Mouse (Mus musculus) right cerebral cortex, adult 2 months (tissue): ENCODE measurements at regions not wholly inside any gene's neighbourhood (a gene's known extent, or its start where the extent isn't known, plus 50 kb on each side); places are given as distances from the start of the nearest gene placed in this dataset.

Experiments
- DNase-seq, 2 experiments: peaks; one replicate each; pipeline ENCODE4 v3.0.0; 2021 to 2022; ENCODE audit warnings: low spot score in 2 of 2

DNA sequence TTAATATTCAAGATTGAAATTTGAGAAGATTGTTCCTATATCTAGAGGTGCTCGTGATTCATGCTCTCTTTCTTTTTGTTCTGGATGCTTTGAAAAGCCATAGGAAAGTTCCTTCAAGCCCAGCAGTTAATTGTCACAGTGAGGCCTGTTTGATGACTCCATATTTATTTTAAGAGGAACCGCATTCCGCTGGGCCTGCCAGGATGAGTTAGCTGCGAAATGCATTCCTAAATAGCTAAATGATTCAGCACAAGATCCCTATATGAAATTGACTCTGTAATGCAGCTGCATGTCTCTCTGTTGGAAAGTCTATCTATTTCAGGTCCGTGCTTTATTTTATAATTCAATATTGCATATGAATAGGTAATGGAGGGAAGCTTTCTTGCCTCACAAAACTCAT is 511.9 kb upstream of the Adgra3 start:
- DNase-seq = peak; percentile 17 to 25

DNA sequence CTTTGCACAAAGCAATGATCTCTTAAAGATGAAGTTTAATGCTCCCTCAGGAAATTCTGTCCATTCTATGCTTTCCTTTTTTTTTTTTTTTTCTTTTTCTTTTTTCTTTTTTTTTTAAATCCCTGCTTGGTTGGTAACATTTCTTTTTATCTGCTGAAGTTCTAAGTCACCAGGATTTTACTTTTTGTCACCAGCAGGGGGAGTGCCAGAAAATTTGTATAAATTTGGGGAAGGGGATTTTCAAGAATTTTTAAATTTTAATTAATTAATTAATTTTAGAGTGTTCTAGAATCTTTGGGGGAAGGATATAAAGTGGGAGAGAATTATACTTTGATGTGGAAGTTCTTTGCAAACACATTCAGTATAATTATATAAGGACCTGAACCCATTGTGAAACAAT is 492.3 kb upstream of the Adgra3 start:
- DNase-seq = no peak

DNA sequence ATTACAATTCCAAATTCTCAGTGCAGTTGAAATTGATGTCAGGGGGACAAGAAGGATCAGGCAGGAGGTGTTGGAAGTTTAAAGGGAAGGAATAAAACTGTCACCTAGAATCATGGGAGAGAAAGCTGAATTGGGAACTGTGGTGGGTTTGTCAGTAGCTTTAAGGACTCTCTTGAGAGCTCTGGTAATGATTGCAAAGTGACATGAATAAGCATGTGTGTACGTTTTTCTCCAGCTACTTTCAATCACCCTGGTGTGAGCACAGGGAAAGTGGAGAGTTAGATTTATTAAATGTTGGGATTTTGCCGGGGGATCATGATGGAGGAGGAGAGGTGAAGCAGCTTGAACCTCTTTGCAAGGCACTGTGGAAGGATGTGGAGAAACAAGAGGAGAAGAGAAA is 453.7 kb upstream of the Adgra3 start:
- DNase-seq = no peak

DNA sequence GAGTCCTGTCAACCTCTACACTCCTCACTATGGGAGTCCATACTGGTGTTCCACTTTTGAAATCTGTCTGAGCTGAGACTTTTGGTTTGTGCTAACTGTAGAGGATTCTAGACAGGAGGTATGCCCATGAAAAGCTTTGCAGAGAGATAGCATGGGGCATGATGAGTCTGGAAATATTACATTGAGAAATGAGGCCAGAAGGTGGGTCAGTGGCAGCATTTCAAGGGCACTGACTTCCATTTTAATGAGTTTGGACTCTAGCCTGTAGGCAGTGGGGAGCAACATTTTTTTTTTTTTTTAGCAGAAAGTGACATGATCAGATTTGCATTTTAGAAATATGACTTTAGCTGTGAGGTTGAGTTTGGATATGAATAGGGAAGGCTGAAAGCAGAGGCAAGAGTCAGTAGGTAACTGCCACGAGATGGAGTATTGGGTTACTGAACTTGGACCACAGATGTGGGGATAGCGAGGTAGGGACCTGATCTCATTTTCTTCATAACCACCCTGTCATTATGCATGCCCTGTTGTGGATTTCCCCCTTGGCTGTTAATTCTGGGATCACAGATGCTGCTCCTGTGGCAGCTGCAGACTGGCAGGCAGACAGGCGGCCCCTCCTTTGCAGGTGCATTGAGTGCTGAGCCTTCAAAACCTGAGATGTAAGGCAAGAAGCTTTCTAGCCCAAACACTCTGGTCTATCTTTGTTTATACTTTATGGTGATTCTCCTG is 451.1 kb upstream of the Adgra3 start:
- no peak for DNase-seq

DNA sequence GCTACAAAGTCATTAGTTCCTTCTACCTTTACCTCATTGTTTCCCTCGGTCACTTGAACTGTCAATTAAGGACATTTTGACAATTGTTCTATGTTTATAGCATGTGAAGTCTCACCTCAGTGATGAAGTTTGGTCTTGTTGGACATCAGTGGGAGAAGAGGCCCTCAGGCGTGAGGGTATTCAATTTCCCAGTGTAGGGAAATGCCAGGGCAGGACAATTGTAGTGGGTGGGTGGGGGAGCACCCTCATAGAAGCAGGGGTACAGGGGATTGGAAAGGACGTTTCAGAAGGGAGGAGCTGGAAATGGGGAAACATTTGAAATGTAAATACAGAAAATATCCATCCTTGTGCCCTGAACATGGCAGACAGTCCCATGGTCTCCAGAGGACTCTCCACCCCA is 431.4 kb upstream of the Adgra3 start:
- no peak for DNase-seq

DNA sequence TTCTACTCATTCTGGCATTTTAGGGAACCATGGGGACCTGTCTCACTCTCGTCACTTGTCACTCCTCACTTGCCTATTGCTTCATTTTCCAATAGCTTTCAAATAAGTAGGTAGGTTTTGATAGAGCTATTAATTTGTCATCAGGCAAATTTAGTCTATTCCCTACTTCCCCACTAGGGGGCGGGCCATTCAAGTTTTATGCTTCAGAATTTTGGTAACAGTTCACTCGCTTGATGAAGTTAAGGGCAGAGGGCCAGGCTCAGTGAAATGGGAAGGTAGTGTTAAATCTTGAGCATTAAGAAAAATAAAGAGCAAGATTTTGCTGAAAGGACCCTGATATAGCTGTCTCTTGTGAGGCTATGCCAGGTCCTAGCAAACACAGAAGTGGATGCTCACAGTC is 418.2 kb upstream of the Adgra3 start:
- DNase-seq = peak; percentile 72 to 78

DNA sequence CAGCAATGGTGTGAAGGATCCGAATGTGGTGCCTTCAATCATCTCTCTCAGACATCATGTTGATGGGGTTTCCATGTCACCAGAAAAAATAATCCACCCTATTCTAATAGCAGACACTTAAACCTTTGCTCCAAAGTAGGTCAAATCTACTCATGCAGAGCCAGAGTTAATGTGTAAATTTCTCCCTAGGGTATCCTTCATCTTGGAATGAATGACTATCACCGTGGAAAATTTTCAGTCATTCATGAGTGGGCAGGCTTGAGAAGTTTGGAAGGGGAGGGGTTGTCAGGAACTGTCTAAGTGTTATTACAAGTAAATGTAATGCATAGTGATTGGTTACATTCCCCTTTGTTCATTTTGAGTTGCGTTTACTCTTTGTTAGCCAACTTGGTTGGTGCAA is 402.7 kb upstream of the Adgra3 start:
- no peak for DNase-seq

DNA sequence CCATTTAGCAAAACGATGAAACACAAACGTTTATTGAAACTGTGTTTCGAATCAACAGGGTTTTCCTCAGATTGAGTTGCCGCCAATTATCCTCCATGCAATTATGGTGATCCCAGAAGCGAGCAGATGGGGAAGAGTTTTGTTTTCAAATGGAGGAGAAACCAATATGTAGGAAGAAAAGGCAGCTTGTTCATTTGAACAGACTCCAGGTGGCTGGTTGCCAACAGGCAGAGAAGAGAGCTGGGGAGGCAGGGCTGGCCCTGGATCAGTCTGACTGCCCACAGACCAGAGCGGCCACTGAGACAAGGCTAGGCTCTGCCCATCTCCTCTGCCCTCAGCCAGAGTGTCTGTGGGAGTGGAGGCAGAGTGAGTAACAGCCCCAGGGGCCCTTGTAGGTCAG is 398.8 kb upstream of the Adgra3 start:
- DNase-seq = peak; percentile 69 to 75

DNA sequence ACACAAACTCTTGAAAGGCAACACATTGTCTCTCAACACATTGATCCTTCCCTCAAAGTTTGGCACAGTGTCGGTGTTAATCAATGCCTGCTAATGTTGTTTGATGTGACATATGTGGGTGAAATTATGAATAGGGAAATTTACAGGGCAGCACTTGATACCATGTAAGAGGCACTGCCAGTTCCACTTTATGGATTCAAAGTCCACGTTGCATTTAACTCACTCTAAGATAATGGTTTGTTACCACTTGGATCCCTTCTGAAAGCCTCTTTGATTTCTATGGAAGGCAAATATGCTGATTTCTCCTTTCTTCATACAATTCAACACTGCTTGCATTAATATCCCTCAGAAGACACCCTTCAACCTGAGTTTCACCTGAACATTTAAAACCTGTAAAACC is 395.6 kb upstream of the Adgra3 start:
- DNase-seq = no peak

DNA sequence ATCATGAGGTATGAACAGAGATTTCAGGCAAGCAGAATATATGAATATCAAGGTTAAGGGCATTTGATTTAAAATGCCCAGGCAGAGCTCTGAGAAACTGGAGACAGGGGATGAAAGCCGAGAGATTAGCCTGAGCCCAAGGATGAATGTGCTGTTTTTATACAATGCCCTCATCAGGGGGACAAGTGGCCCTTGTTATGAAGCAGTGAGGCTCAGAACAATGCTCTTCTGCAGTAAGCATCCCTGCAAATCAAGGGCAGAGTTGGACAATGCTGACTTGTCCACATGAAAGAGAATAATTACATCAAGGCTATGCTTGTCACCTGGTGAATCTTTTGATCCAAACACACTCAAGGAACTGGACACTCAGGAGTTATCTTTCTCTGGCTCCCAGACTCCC is 348.1 kb upstream of the Adgra3 start:
- DNase-seq = no peak

DNA sequence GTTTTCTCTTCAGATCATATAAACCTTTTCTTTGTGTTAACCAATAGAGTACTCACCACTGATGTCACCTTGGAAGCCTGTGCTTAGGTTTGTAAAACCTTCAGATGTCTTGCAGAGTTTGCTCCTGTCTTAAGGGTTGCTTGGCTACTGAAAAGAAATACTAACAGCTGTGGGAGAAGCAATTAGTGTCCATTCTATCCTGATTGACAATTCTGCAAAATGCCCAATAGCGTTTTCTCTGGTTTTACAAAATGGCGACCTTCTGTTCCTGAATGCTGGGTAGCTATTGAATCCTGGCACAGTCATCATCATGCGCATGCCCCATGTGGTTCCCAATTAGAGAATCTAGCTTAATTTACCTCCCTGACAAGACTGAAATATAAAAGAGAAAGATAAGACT is 347.7 kb upstream of the Adgra3 start:
- DNase-seq = no peak
